Mouse (Mus musculus): ENCODE data around the gene Pomgnt1. TPM values are rescaled to one million over a fixed set of nuclear protein-coding genes. Genes with fewer than 3 reads are reported as not detected.
A peak's percentile ranks its signal among the peaks of the same experiment; 100 is the strongest.

Pomgnt1 gene
- polyA plus RNA-seq, 1 experiment from 2014 or later, result 66.3 TPM

- no peaks in the 10 kb centered on the region for H3K27me3 ChIP-seq (ENCODE audit: control insufficient read depth, insufficient read depth, low read length)
These were observed 27.6 kb downstream of the Pomgnt1 start, which contains the start of gene Lurap1 for GRCm38 (mm10) chr4:116151238-116151637. Lurap1 (minus strand) TSS chr4:116151338.

GRCm38 (mm10) chr4:116152702-116153101 is 29.1 kb downstream of the Pomgnt1 start:
- ATAC-seq (ENCODE audit: insufficient number of reproducible peaks, insufficient read depth, low FRiP score, low read depth), result no peak
- Histone ChIP-seq H3K4me1 (ENCODE audit: control insufficient read depth in 2 of 2, insufficient read depth in 2 of 2, low read length in 2 of 2) (peaks cover 7 to 15% of the 10 kb centered on the region in 2 experiments), H3K9ac (ENCODE audit: low read length) (no peak overlapping the region), H3K27me3 (ENCODE audit: control insufficient read depth, insufficient read depth, low read length) (no peaks in the 10 kb centered on the region), H3K4me2 (ENCODE audit: low read length) (no peak overlapping the region), H3K27ac (replicated peaks in 1 of 2; ENCODE audit: control insufficient read depth in 1 of 2, insufficient read depth in 1 of 2, low read depth in 2 of 2, low read length in 2 of 2) (no peak overlapping the region), H3K9me3 (ENCODE audit: control insufficient read depth, low read length) (no peaks in the 10 kb centered on the region), H3K36me3 (ENCODE audit: control insufficient read depth, insufficient read depth, low read length) (peaks cover 63% of the 10 kb centered on the region), H3K4me3 (ENCODE audit: control insufficient read depth in 1 of 2, insufficient read depth in 1 of 2, low read depth in 1 of 2, low read length in 2 of 2) (no peak overlapping the region)
- WGBS, result 92% methylated on average over 15 of the region's 15 CpGs

More at GRCm38 (mm10) chr4:116151238-116151637, 27.6 kb downstream of the Pomgnt1 start, which contains the start of gene Lurap1:
- Histone ChIP-seq H3K4me1 (ENCODE audit: control insufficient read depth in 2 of 2, insufficient read depth in 2 of 2, low read length in 2 of 2) (peaks cover 7 to 15% of the 10 kb centered on the region in 2 experiments), H3K9ac (ENCODE audit: low read length) (peak within 1 kb of the TSS; percentile 97), H3K9me3 (ENCODE audit: control insufficient read depth, low read length) (no peaks in the 10 kb centered on the region), H3K27ac (replicated peaks in 1 of 2; ENCODE audit: control insufficient read depth in 1 of 2, insufficient read depth in 1 of 2, low read depth in 2 of 2, low read length in 2 of 2) (peak within 1 kb of the TSS; percentile 87 to 97), H3K4me3 (ENCODE audit: control insufficient read depth in 1 of 2, insufficient read depth in 1 of 2, low read depth in 1 of 2, low read length in 2 of 2) (peak within 1 kb of the TSS; percentile 85 to 99), H3K36me3 (ENCODE audit: control insufficient read depth, insufficient read depth, low read length) (peaks cover 48% of the 10 kb centered on the region), H3K4me2 (ENCODE audit: low read length) (peak within 1 kb of the TSS; percentile 81)
- WGBS, result 69% methylated on average over 6 of the region's 6 CpGs
- no peak for ATAC-seq (ENCODE audit: insufficient number of reproducible peaks, insufficient read depth, low FRiP score, low read depth)

DNA sequence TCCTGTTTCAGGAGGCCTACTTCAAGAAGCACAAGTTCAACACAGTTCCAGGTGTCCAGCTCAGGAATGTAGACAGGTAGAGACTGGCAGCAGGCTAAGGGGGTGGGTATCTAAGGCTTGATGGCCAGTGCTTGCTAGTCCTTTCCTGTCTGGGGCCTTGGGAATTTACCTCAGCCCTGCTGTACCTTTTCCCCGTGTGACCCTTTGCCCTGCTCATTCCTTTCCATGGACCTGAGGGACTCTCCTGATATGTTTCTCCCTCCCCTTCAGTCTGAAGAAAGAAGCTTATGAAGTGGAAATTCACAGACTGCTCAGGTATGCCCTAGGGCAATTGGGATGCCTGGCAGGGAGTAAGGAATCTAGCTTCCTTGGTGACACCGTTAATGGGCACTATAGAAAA is 34.2 kb downstream of the Pomgnt1 start:
- H3K4me2 ChIP-seq (ENCODE audit: low read length), result no peak overlapping the region
- no peak overlapping the region for H3K27ac ChIP-seq (replicated peaks in 1 of 2; ENCODE audit: control insufficient read depth in 1 of 2, insufficient read depth in 1 of 2, low read depth in 2 of 2, low read length in 2 of 2)
- H3K27me3 ChIP-seq (ENCODE audit: control insufficient read depth, insufficient read depth, low read length), result no peaks in the 10 kb centered on the region
- peaks cover 4 to 9% of the 10 kb centered on the region in 2 experiments; a peak in 3 of 4 replicates for H3K4me1 ChIP-seq (ENCODE audit: control insufficient read depth in 2 of 2, insufficient read depth in 2 of 2, low read length in 2 of 2)
- no peak overlapping the region for H3K4me3 ChIP-seq (ENCODE audit: control insufficient read depth in 1 of 2, insufficient read depth in 1 of 2, low read depth in 1 of 2, low read length in 2 of 2)
- no peak for ATAC-seq (ENCODE audit: insufficient number of reproducible peaks, insufficient read depth, low FRiP score, low read depth)
- 89% methylated on average over 2 of the region's 2 CpGs for WGBS
- no peaks in the 10 kb centered on the region for H3K9me3 ChIP-seq (ENCODE audit: control insufficient read depth, low read length)
- peaks cover 78% of the 10 kb centered on the region for H3K36me3 ChIP-seq (ENCODE audit: control insufficient read depth, insufficient read depth, low read length)
- no peak overlapping the region for H3K9ac ChIP-seq (ENCODE audit: low read length)

GRCm38 (mm10) chr4:116159912-116160311 is 36.3 kb downstream of the Pomgnt1 start:
- peaks cover 58% of the 10 kb centered on the region for H3K36me3 ChIP-seq (ENCODE audit: control insufficient read depth, insufficient read depth, low read length)
- no peak overlapping the region for H3K4me3 ChIP-seq (ENCODE audit: control insufficient read depth in 1 of 2, insufficient read depth in 1 of 2, low read depth in 1 of 2, low read length in 2 of 2)
- H3K4me2 ChIP-seq (ENCODE audit: low read length), result no peak overlapping the region
- no peak overlapping the region for H3K27ac ChIP-seq (replicated peaks in 1 of 2; ENCODE audit: control insufficient read depth in 1 of 2, insufficient read depth in 1 of 2, low read depth in 2 of 2, low read length in 2 of 2)
- no peak for ATAC-seq (ENCODE audit: insufficient number of reproducible peaks, insufficient read depth, low FRiP score, low read depth)
- peaks cover 4 to 10% of the 10 kb centered on the region in 2 experiments; a peak in 3 of 4 replicates for H3K4me1 ChIP-seq (ENCODE audit: control insufficient read depth in 2 of 2, insufficient read depth in 2 of 2, low read length in 2 of 2)
- H3K9ac ChIP-seq (ENCODE audit: low read length), result no peak overlapping the region
- WGBS, result 72% methylated on average over 3 of the region's 3 CpGs
- H3K27me3 ChIP-seq (ENCODE audit: control insufficient read depth, insufficient read depth, low read length), result no peaks in the 10 kb centered on the region
- no peaks in the 10 kb centered on the region for H3K9me3 ChIP-seq (ENCODE audit: control insufficient read depth, low read length)

- Histone ChIP-seq H3K27ac (replicated peaks in 1 of 2; ENCODE audit: control insufficient read depth in 1 of 2, insufficient read depth in 1 of 2, low read depth in 2 of 2, low read length in 2 of 2) (peak overlapping the region; percentile 15 to 35; a peak in 3 of 4 replicates), H3K4me2 (ENCODE audit: low read length) (no peak overlapping the region), H3K27me3 (ENCODE audit: control insufficient read depth, insufficient read depth, low read length) (no peaks in the 10 kb centered on the region), H3K4me1 (ENCODE audit: control insufficient read depth in 2 of 2, insufficient read depth in 2 of 2, low read length in 2 of 2) (peaks cover 4 to 13% of the 10 kb centered on the region in 2 experiments; a peak in 3 of 4 replicates), H3K36me3 (ENCODE audit: control insufficient read depth, insufficient read depth, low read length) (peaks cover 49% of the 10 kb centered on the region), H3K9me3 (ENCODE audit: control insufficient read depth, low read length) (no peaks in the 10 kb centered on the region), H3K9ac (ENCODE audit: low read length) (no peak overlapping the region), H3K4me3 (ENCODE audit: control insufficient read depth in 1 of 2, insufficient read depth in 1 of 2, low read depth in 1 of 2, low read length in 2 of 2) (no peak overlapping the region)
- 46% methylated on average over 3 of the region's 3 CpGs for WGBS
- ATAC-seq (ENCODE audit: insufficient number of reproducible peaks, insufficient read depth, low FRiP score, low read depth), result no peak
These were observed 37.1 kb downstream of the Pomgnt1 start for GRCm38 (mm10) chr4:116160769-116161168.

- no peak overlapping the region for H3K4me3 ChIP-seq (ENCODE audit: control insufficient read depth in 1 of 2, insufficient read depth in 1 of 2, low read depth in 1 of 2, low read length in 2 of 2)
- WGBS, result 55% methylated on average over 4 of the region's 4 CpGs
- H3K27me3 ChIP-seq (ENCODE audit: control insufficient read depth, insufficient read depth, low read length), result no peaks in the 10 kb centered on the region
- no peak overlapping the region for H3K4me2 ChIP-seq (ENCODE audit: low read length)
- H3K36me3 ChIP-seq (ENCODE audit: control insufficient read depth, insufficient read depth, low read length), result peaks cover 35% of the 10 kb centered on the region
- no peaks in the 10 kb centered on the region for H3K9me3 ChIP-seq (ENCODE audit: control insufficient read depth, low read length)
- peaks cover 4 to 13% of the 10 kb centered on the region in 2 experiments; a peak in 3 of 4 replicates for H3K4me1 ChIP-seq (ENCODE audit: control insufficient read depth in 2 of 2, insufficient read depth in 2 of 2, low read length in 2 of 2)
- H3K27ac ChIP-seq (replicated peaks in 1 of 2; ENCODE audit: control insufficient read depth in 1 of 2, insufficient read depth in 1 of 2, low read depth in 2 of 2, low read length in 2 of 2), result no peak overlapping the region
- no peak for ATAC-seq (ENCODE audit: insufficient number of reproducible peaks, insufficient read depth, low FRiP score, low read depth)
- no peak overlapping the region for H3K9ac ChIP-seq (ENCODE audit: low read length)
These were observed 38.5 kb downstream of the Pomgnt1 start for GRCm38 (mm10) chr4:116162142-116162541.

DNA sequence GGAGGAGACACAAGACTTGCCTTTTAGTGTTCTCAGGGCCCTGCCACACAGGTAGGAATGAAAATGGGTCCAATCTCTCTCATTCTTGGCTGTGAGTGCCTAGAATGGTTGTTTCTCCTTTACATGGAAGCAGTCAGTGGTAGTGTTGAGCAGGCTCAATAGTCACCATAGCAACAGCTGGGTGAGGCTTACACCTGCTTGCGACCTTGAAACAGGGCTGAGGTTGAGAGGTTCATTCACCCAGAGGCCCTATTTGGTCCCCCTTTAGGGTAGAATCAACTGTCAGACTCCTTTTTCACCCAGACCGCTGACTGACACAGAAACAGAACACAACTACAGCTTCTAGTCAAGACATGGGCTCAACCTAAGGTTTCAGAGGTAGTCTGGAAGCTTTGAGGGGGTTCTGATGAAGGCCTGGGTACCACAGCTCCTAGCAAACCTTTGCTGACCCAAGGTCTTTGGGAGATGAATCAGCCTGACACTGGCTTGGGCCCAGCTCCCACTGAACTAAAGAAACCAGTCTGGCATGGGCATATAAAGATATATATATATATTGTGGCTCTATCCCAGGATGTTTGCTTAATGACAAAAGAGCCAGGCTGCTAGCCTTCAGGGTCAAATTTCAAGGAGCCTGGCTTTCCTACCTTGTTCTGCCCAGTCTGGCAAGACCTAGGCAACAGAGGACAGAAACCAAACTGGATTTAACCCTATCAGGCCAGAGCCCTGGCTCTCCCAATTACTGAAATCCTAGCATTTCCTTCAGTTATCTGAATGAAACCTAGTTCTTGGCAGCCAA is 41.3 kb downstream of the Pomgnt1 start:
- Histone ChIP-seq H3K4me1 (ENCODE audit: control insufficient read depth in 2 of 2, insufficient read depth in 2 of 2, low read length in 2 of 2) (peaks cover 4 to 13% of the 10 kb centered on the region in 2 experiments; a peak in 3 of 4 replicates), H3K4me2 (ENCODE audit: low read length) (no peak overlapping the region), H3K9me3 (ENCODE audit: control insufficient read depth, low read length) (no peaks in the 10 kb centered on the region), H3K27ac (replicated peaks in 1 of 2; ENCODE audit: control insufficient read depth in 1 of 2, insufficient read depth in 1 of 2, low read depth in 2 of 2, low read length in 2 of 2) (no peak overlapping the region), H3K36me3 (ENCODE audit: control insufficient read depth, insufficient read depth, low read length) (peaks cover 8% of the 10 kb centered on the region; the same call in 1 of the 2 replicates), H3K9ac (ENCODE audit: low read length) (no peak overlapping the region), H3K4me3 (ENCODE audit: control insufficient read depth in 1 of 2, insufficient read depth in 1 of 2, low read depth in 1 of 2, low read length in 2 of 2) (no peak overlapping the region), H3K27me3 (ENCODE audit: control insufficient read depth, insufficient read depth, low read length) (no peaks in the 10 kb centered on the region)
- no peak for ATAC-seq (ENCODE audit: insufficient number of reproducible peaks, insufficient read depth, low FRiP score, low read depth)
- WGBS, result 71% methylated on average over 2 of the region's 2 CpGs
